Mouse (Mus musculus): ENCODE measurements around the gene Atp5j2. TPM values are rescaled to one million over a fixed set of nuclear protein-coding genes. Genes with fewer than 3 reads are reported as not detected.

Gene Atp5j2
- polyA plus RNA-seq, 1 experiment from 2014 or later: 710 TPM

- H3K9ac ChIP-seq: no peak overlapping the region
- no peaks in the 10 kb centered on the region for H3K4me1 ChIP-seq (replicated peaks)
- no peak for ATAC-seq (ENCODE audit: low FRiP score)
- peaks cover 100% of the 10 kb centered on the region for H3K36me3 ChIP-seq
- no peak overlapping the region for H3K4me3 ChIP-seq
- WGBS: 99% methylated on average over 5 of the region's 5 CpGs
- H3K27ac ChIP-seq: no peak overlapping the region
- H3K4me2 ChIP-seq: no peak overlapping the region
- no peaks in the 10 kb centered on the region for H3K9me3 ChIP-seq
- H3K27me3 ChIP-seq: no peaks in the 10 kb centered on the region
Observed at GRCm38 (mm10) chr5:145147748-145148147, 44.1 kb downstream of the Atp5j2 start.

GRCm38 (mm10) chr5:145140611-145141010 is 51.3 kb downstream of the Atp5j2 start:
- Histone ChIP-seq H3K4me1 (replicated peaks) (peaks cover 36% of the 10 kb centered on the region), H3K4me2 (peak overlapping the region; percentile 94), H3K4me3 (peak overlapping the region; percentile 94), H3K27ac (peak overlapping the region; percentile 94), H3K36me3 (peaks cover 61% of the 10 kb centered on the region), H3K9me3 (no peaks in the 10 kb centered on the region), H3K27me3 (no peaks in the 10 kb centered on the region), H3K9ac (peak overlapping the region; percentile 92)
- no peak for ATAC-seq (ENCODE audit: low FRiP score)
- WGBS: 1% methylated on average over 18 of the region's 18 CpGs

GRCm38 (mm10) chr5:145139571-145140519 is 52.0 kb downstream of the Atp5j2 start, which contains the start of the genes Pdap1 and Bud31:
Gene Pdap1 (minus strand): TSS chr5:145140238.
Gene Bud31 (plus strand): TSS chr5:145140362.
- H3K9ac ChIP-seq: peak within 1 kb of the TSS; percentile 92
- H3K4me3 ChIP-seq: peak within 1 kb of the TSS; percentile 94
- peak within 1 kb of the TSS; percentile 94 for H3K27ac ChIP-seq
- under 1% methylated on average over 84 of the region's 84 CpGs for WGBS
- peaks cover 36% of the 10 kb centered on the region for H3K4me1 ChIP-seq (replicated peaks)
- peak; percentile 94 for ATAC-seq (ENCODE audit: low FRiP score)
- H3K4me2 ChIP-seq: peak within 1 kb of the TSS; percentile 94
- H3K9me3 ChIP-seq: no peaks in the 10 kb centered on the region
- peaks cover 61% of the 10 kb centered on the region for H3K36me3 ChIP-seq
- H3K27me3 ChIP-seq: no peaks in the 10 kb centered on the region

- WGBS: 19% methylated on average over 6 of the region's 6 CpGs
- no peak for ATAC-seq (ENCODE audit: low FRiP score)
- no peaks in the 10 kb centered on the region for H3K27me3 ChIP-seq
- peak overlapping the region; percentile 92 for H3K9ac ChIP-seq
- H3K4me3 ChIP-seq: peak overlapping the region; percentile 94
- peak overlapping the region; percentile 94; the same call in 1 of the 2 replicates for H3K27ac ChIP-seq
- H3K4me1 ChIP-seq (replicated peaks): peaks cover 36% of the 10 kb centered on the region
- peak overlapping the region; percentile 94 for H3K4me2 ChIP-seq
- H3K9me3 ChIP-seq: no peaks in the 10 kb centered on the region
- H3K36me3 ChIP-seq: peaks cover 61% of the 10 kb centered on the region
Observed at GRCm38 (mm10) chr5:145138836-145139235, 53.0 kb downstream of the Atp5j2 start.

Other genes with a start within 250 kb of the Atp5j2 start
- 28.2 and 28.4 TPM in 2 replicates for gene Smurf1, start 226.2 kb downstream of the Atp5j2 start, polyA plus RNA-seq (2015; fragmentation: Nextera tagmentation; extraction: Ambion mirVana)
- gene Gm4871, start 159.3 kb downstream of the Atp5j2 start, polyA plus RNA-seq (2015; fragmentation: Nextera tagmentation; extraction: Ambion mirVana): not detected in 2 replicates
- not detected in 2 replicates for gene 1700018F24Rik, start 149.1 kb downstream of the Atp5j2 start, polyA plus RNA-seq (2015; fragmentation: Nextera tagmentation; extraction: Ambion mirVana)
- gene Arpc1a, start 108.2 kb downstream of the Atp5j2 start, polyA plus RNA-seq (2015; fragmentation: Nextera tagmentation; extraction: Ambion mirVana): 249 and 252 TPM in 2 replicates
- gene Kpna7, start 108.0 kb downstream of the Atp5j2 start, polyA plus RNA-seq (2015; fragmentation: Nextera tagmentation; extraction: Ambion mirVana): not detected in 2 replicates
- gene Arpc1b, start 77.8 kb downstream of the Atp5j2 start, polyA plus RNA-seq (2015; fragmentation: Nextera tagmentation; extraction: Ambion mirVana): 81.4 TPM in 2 replicates
- gene Pdap1, start 51.8 kb downstream of the Atp5j2 start, polyA plus RNA-seq (2015; fragmentation: Nextera tagmentation; extraction: Ambion mirVana): 136 and 140 TPM in 2 replicates
- gene Bud31, start 51.7 kb downstream of the Atp5j2 start, polyA plus RNA-seq (2015; fragmentation: Nextera tagmentation; extraction: Ambion mirVana): 213 and 218 TPM in 2 replicates
- gene Ptcd1, start 25.0 kb downstream of the Atp5j2 start, polyA plus RNA-seq (2015; fragmentation: Nextera tagmentation; extraction: Ambion mirVana): 20.9 and 22.4 TPM in 2 replicates
- 52.3 and 53.4 TPM in 2 replicates for gene Cpsf4, start 24.8 kb downstream of the Atp5j2 start, polyA plus RNA-seq (2015; fragmentation: Nextera tagmentation; extraction: Ambion mirVana)
- 13.6 and 15.6 TPM in 2 replicates for gene Zkscan14, start 9.8 kb upstream of the Atp5j2 start, polyA plus RNA-seq (2015; fragmentation: Nextera tagmentation; extraction: Ambion mirVana)
- gene Zkscan5, start 12.5 kb upstream of the Atp5j2 start, polyA plus RNA-seq (2015; fragmentation: Nextera tagmentation; extraction: Ambion mirVana): 14.8 and 17.1 TPM in 2 replicates
- gene Zfp655, start 39.7 kb upstream of the Atp5j2 start, polyA plus RNA-seq (2015; fragmentation: Nextera tagmentation; extraction: Ambion mirVana): 34.6 and 38.3 TPM in 2 replicates
- gene Zscan25, start 88.4 kb upstream of the Atp5j2 start, polyA plus RNA-seq (2015; fragmentation: Nextera tagmentation; extraction: Ambion mirVana): 0.74 and 1.0 TPM in 2 replicates
- gene Cyp3a57, start 153.2 kb upstream of the Atp5j2 start, polyA plus RNA-seq (2015; fragmentation: Nextera tagmentation; extraction: Ambion mirVana): not detected in 2 replicates